Mouse (Mus musculus): ENCODE data around the gene Tdpoz5.
"Not testable (repeated sequence)": the region's sequence is repeated elsewhere in the genome, so short reads cannot be mapped to it uniquely, and the experiment has no call there.

Tdpoz5 gene

DNA sequence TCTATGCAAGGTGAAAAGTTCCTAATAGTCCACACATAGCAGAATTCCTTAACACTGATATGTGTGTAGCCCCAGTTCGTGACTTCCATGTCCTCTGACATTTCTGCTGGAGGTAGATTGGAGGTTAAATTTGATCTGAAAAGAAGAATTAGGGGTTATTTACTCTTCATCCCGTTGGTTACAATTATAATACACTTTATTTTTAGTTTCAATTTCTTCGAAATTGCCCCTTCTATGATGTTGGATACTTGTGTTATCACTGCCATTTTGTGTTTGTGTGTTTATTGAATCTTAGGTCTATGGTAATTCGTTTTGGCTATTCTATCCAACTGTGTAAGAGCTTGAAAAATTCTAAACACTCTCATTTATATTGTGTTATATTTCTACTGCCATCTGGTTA is at the start of gene Tdpoz5:
Gene Tdpoz5 (minus strand): TSS at position 101 of the 400 bp plus-strand sequence.
- not testable (repeated sequence) for DNase-seq (ENCODE audit: low read depth)

- not testable (repeated sequence) for DNase-seq (ENCODE audit: low read depth)
These were observed 7.8 kb upstream of the Tdpoz5 start for GRCm38 (mm10) chr3:93968938-93969337.

DNA sequence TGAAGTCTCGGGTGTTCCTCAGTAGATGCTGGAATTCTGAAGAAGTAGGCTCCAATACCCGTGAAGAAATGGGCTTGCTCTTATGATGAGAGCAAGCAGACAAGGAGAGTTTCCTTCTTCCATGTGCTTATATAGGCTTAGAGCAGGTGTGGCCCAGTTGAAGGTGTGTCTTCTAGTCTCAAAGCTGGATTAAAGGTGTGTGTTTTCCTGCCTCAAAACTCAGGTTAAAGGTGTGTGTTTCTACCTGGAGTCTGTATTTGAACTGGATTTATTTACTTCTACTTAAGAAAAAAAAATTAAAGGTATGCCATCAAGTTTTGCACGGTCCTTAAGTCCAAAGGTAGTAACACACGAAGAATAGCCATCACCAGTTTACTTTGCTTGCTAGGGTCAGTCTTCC is 17.7 kb downstream of the Tdpoz5 start, which contains the start of gene Gm9117:
Gene Gm9117 (minus strand): TSS at position 101 of the 400 bp plus-strand sequence.
- not testable (repeated sequence) for DNase-seq (ENCODE audit: low read depth)

DNA sequence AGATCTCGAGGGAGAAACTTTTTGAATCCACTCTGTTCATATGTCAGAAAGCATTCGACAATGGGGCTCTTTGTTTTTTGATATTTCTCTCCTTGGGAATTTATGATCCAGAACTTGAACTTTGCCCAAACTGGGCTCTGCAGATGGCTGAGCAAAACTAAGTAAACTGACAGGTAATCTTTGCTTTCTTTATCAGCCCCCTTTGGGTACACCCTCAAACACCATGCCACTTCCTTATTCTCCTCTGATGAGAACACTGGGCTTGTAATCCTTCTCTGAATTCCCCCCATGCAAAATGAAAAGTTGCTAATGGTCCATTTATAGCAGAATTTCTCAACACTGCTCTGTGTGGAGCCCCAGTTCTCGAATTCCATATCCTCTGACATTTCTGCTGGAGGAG is 22.7 kb downstream of the Tdpoz5 start:
- not testable (repeated sequence) for DNase-seq (ENCODE audit: low read depth)

Data from c-Kit-positive CD71-positive TER-119-negative erythroid progenitor cells, embryonic 14.5 days (primary cell).